Mouse (Mus musculus) neural tube, embryonic 11.5 days (tissue): ENCODE results near the gene Adamts18. TPM values are rescaled to one million over a fixed set of nuclear protein-coding genes. Genes with fewer than 3 reads are reported as not detected.
"Not testable (repeated sequence)": the region's sequence is repeated elsewhere in the genome, so short reads cannot be mapped to it uniquely, and the experiment has no call there.

Experiments used
- ATAC-seq: fragments of 200-750 bp; cut with Nextera tagmentation; 2 replicates; pipeline ENCODE4 v1.8.0; 2017; ENCODE audit warnings: moderate number of reproducible peaks, mild to moderate bottlenecking, moderate TSS enrichment, moderate library complexity; ENCODE audit not compliant: insufficient read depth, low FRiP score, low TSS enrichment
- DNase-seq: peaks from one replicate; pipeline ENCODE4 v3.0.0-alpha.2; 2015; ENCODE audit warnings: low spot score
- H3K27ac ChIP-seq: fragments of 300-500 bp; sonication (generic); 2 replicates; pipeline ENCODE4 v1.5.1; 2014; ENCODE audit warnings: low read depth, mild to moderate bottlenecking, low read length
- H3K27me3 ChIP-seq: fragments of 300-500 bp; sonication (generic); 2 replicates; pipeline ENCODE4 v1.6.1; 2014; ENCODE audit warnings: mild to moderate bottlenecking, low read length, mixed read lengths; ENCODE audit not compliant: control insufficient read depth, insufficient read depth
- H3K36me3 ChIP-seq: fragments of 300-500 bp; sonication (generic); 2 replicates; pipeline ENCODE4 v1.6.1; 2014; ENCODE audit warnings: mild to moderate bottlenecking, low read length, moderate library complexity, mixed read lengths; ENCODE audit not compliant: control insufficient read depth, insufficient read depth
- H3K4me1 ChIP-seq: fragments of 300-500 bp; sonication (generic); 2 replicates; pipeline ENCODE4 v1.6.1; 2014; ENCODE audit warnings: low read length, mixed read lengths; ENCODE audit not compliant: control insufficient read depth, insufficient read depth
- H3K4me2 ChIP-seq: fragments of 300-500 bp; sonication (generic); 2 replicates; pipeline ENCODE4 v1.6.1; 2014; ENCODE audit warnings: low read depth, mild to moderate bottlenecking, moderate library complexity
- H3K4me3 ChIP-seq: fragments of 300-500 bp; sonication (generic); 2 replicates; pipeline ENCODE4 v1.5.1; 2014; ENCODE audit warnings: low read depth, low read length
- H3K9ac ChIP-seq: fragments of 300-500 bp; sonication (generic); 2 replicates; pipeline ENCODE4 v1.6.1; 2014; ENCODE audit warnings: mild to moderate bottlenecking, low read length
- H3K9me3 ChIP-seq: fragments of 300-500 bp; sonication (generic); 2 replicates; pipeline ENCODE4 v1.6.1; 2016; ENCODE audit warnings: low read length; ENCODE audit not compliant: control insufficient read depth
- WGBS: fragments of 180-500 bp; shearing (Covaris S2); extraction: QIAGEN DNeasy Blood & Tissue Kit; methylation state at CpG from one replicate; pipeline ENCODE4 v1.1.7; 2014; 5-methylcytosine and 5-hydroxymethylcytosine counted together
- polyA plus RNA-seq: library from polyadenylated mRNA; unstranded; fragments of >200 nt; fragmentation: Nextera tagmentation; extraction: Ambion mirVana; gene quantifications from 2 replicates; pipeline ENCODE4 v1.2.1, GENCODE M21; 2014

Gene Adamts18
- polyA plus RNA-seq, 1 experiment from 2014 or later = 0.86 TPM

DNA sequence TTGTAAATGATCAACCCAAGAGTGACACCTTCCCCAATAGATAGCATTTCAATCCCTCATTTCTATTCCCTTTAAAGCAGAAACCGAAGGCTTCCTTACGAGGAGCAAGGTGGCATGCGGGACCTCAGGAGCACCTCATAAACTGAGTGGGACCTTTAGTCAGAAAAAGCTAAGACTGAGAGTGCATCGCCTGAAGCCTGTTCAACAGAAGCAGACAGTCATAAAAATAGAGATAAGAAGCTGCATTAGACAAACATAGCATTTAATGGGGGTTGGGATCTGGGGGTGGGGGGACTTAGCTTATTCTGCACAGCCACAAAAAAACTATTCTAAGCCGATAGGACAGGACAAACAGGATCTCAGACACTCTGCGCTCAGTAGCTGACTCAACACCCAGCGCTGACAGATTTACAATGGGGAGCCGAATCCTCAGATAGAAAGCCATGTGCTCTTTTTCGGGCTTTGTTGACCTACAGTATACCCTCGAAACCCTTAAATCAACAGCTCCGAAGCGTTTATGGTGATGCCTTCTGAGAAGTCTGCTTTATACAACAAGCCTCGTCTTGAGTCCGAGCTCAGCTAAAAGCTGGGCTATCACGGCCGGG, 27.5 kb downstream of the Adamts18 start:
- 56% methylated on average over 16 of the region's 16 CpGs for WGBS
- no peak for DNase-seq
- no peak overlapping the region for H3K27ac ChIP-seq

GRCm38 (mm10) chr8:113813966-113814365, 34.6 kb downstream of the Adamts18 start:
- 82% methylated on average over 6 of the region's 6 CpGs for WGBS
- Histone ChIP-seq H3K27ac (no peak overlapping the region), H3K36me3 (no peaks in the 10 kb centered on the region), H3K4me2 (no peak overlapping the region), H3K27me3 (no peaks in the 10 kb centered on the region), H3K4me1 (no peaks in the 10 kb centered on the region), H3K9ac (no peak overlapping the region), H3K9me3 (no peaks in the 10 kb centered on the region), H3K4me3 (no peak overlapping the region)
- ATAC-seq (no peak), DNase-seq (no peak)

More for the DNA sequence above, 27.5 kb downstream of the Adamts18 start:
- H3K27me3 ChIP-seq = no peaks in the 10 kb centered on the region
- no peaks in the 10 kb centered on the region for H3K9me3 ChIP-seq
- H3K4me2 ChIP-seq = no peak overlapping the region
- no peaks in the 10 kb centered on the region for H3K4me1 ChIP-seq
- H3K4me3 ChIP-seq = no peak overlapping the region
- no peaks in the 10 kb centered on the region for H3K36me3 ChIP-seq
- no peak overlapping the region for H3K9ac ChIP-seq
- no peak for ATAC-seq

DNA sequence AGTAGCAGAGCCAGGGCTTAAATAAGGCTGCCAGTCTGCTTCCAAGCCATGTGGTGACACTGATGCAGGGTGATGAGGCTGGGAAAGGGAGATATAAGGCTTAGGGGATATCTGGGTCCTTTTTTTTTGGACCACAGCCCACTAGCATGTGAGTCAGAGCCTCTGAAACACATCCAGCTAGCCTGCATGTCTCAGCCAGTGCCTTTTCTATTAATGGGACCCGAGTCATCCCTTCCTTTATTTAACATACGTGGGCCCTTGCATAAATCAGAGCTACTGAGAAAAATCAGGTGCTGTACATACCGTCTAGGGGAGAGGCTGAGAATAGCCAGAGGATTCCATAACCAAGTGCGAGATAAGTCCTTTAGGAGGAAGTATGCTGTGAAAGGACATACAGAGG, 37.0 kb downstream of the Adamts18 start:
- Histone ChIP-seq H3K27ac (no peak overlapping the region), H3K4me3 (no peak overlapping the region), H3K4me1 (no peaks in the 10 kb centered on the region), H3K36me3 (no peaks in the 10 kb centered on the region), H3K4me2 (no peak overlapping the region), H3K9me3 (no peaks in the 10 kb centered on the region), H3K9ac (no peak overlapping the region), H3K27me3 (no peaks in the 10 kb centered on the region)
- 79% methylated on average over 4 of the region's 4 CpGs for WGBS
- ATAC-seq (no peak), DNase-seq (no peak)

DNA sequence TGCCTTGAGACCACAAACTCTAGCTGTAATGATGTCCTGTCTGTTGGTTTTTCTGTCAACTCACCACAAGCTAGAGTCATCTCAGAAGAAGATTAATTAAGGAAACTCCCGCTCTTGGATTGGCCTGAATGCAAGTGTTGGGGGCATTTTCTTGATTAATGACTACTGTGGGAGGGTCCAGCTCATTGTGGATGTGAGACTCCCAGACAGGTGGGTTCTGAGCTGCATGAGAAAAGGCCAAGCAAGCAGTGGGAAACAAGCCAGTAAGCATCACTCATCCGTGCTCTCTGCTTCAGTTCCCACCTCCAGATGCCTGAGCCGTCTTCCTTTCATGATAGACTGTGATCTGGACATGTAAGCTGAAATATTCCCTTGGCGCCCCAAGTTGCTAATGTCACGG, 38.6 kb downstream of the Adamts18 start:
- Histone ChIP-seq H3K9ac (no peak overlapping the region), H3K4me1 (no peaks in the 10 kb centered on the region), H3K27ac (no peak overlapping the region), H3K27me3 (no peaks in the 10 kb centered on the region), H3K4me2 (no peak overlapping the region), H3K36me3 (no peaks in the 10 kb centered on the region), H3K9me3 (no peaks in the 10 kb centered on the region), H3K4me3 (no peak overlapping the region)
- WGBS = 78% methylated on average over 5 of the region's 5 CpGs
- no peak for ATAC-seq
- DNase-seq = no peak

DNA sequence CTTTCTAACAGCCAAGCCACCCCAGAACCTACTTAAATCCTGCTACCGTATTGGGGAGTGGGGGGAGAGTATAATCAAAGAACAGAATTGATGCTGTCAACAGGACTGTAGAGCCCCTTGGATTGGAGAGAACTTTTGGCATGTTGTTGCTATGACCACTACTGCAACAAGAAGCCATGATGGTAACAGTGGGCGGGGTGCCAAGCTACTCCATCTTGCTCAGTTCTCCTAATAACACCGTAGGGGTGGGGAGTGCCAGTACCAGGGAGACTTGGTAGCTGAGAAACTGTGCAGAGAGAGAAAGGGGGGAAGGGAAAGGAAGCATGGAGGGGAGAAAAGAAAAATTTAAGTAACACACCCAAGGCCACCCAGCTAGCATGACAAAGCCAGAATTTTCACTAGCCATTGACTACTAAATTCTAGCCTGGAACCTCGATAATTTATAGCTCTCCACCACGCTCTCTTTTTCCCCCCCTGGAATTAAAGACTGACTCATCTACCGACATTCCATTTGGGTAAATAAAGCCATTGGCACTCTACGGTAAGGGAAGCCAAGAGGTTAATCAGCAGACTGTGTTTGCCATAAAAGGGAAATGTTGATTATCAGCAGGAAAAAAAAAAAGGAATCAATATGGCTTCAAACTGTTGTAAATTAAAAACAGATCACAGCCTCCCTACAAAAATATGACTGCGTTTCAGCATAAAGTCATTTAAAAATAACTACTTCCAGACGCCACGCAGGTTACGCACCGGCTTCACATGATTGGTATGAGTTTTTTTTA, 44.5 kb downstream of the Adamts18 start:
- Histone ChIP-seq H3K4me3 (no peak overlapping the region), H3K9me3 (no peaks in the 10 kb centered on the region), H3K36me3 (no peaks in the 10 kb centered on the region), H3K4me2 (no peak overlapping the region), H3K27ac (no peak overlapping the region), H3K4me1 (no peaks in the 10 kb centered on the region), H3K27me3 (no peaks in the 10 kb centered on the region), H3K9ac (no peak overlapping the region)
- ATAC-seq = no peak
- no peak for DNase-seq
- 75% methylated on average over 12 of the region's 12 CpGs for WGBS

DNA sequence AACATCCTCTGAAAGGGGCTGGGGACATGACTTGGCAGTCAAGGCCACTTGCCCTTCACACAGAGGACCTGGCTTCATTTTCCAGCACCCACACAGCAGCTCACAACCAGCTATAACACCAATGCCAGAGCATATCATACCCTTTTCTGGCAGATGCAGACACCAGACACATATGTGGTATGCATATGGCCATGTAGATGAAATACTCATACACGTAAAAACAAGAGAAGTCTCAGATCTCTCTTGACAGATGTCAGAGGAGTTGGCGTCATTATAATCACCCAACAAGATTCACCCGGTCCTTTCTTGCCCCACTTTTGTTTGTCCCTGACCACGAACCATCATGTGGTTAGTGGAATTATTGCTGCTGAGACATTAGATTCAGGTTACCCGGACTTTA, 47.0 kb downstream of the Adamts18 start:
- Histone ChIP-seq H3K9me3 (no peaks in the 10 kb centered on the region), H3K27me3 (no peaks in the 10 kb centered on the region), H3K27ac (no peak overlapping the region), H3K4me1 (no peaks in the 10 kb centered on the region), H3K4me2 (no peak overlapping the region), H3K4me3 (no peak overlapping the region), H3K9ac (no peak overlapping the region), H3K36me3 (no peaks in the 10 kb centered on the region)
- 82% methylated on average over 5 of the region's 5 CpGs for WGBS
- ATAC-seq (no peak), DNase-seq (no peak)

DNA sequence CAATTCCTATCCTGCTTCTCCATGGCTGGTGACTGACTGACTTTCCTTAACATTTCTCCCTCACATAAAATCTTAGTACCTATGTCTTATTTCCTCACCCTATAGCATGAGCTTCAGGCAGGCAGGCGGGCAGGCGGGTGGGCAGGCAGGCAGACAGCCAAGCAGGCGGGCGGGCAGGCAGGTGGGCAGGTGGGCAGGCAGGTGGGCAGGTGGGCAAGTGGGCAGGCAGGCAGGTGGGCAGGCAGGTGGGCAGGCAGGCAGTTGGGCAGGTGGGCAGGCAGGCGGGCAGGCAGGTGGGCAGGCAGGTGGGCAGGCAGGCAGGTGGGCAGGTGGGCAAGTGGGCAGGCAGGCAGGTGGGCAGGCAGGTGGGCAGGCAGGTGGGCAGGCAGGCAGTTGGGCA, 48.0 kb downstream of the Adamts18 start:
- H3K4me1 ChIP-seq, DNase-seq, H3K4me2 ChIP-seq, H3K4me3 ChIP-seq, H3K9ac ChIP-seq, H3K36me3 ChIP-seq, ATAC-seq, H3K27me3 ChIP-seq, H3K9me3 ChIP-seq, H3K27ac ChIP-seq: not testable (repeated sequence)
- WGBS = no CpG with 5 or more reads among the region's 5 CpGs

GRCm38 (mm10) chr8:113799550-113799949, 49.0 kb downstream of the Adamts18 start:
- WGBS = no CpG with 5 or more reads among the region's 5 CpGs
- Histone ChIP-seq H3K4me2 (no peak overlapping the region), H3K27me3 (no peaks in the 10 kb centered on the region), H3K4me1 (no peaks in the 10 kb centered on the region), H3K36me3 (no peaks in the 10 kb centered on the region), H3K27ac (no peak overlapping the region), H3K9ac (no peak overlapping the region), H3K4me3 (no peak overlapping the region), H3K9me3 (no peaks in the 10 kb centered on the region)
- no peak for DNase-seq
- no peak for ATAC-seq

- no CpG with 5 or more reads among the region's 13 CpGs for WGBS
- Histone ChIP-seq H3K4me1 (no peaks in the 10 kb centered on the region), H3K4me2 (no peak overlapping the region), H3K4me3 (no peak overlapping the region), H3K9ac (no peak overlapping the region), H3K27ac (no peak overlapping the region), H3K36me3 (no peaks in the 10 kb centered on the region), H3K9me3 (no peaks in the 10 kb centered on the region), H3K27me3 (no peaks in the 10 kb centered on the region)
- ATAC-seq (no peak), DNase-seq (no peak)
Measured at GRCm38 (mm10) chr8:113791856-113792255, 56.7 kb downstream of the Adamts18 start.
